In genomic region chr8:48098081-48098639, GRCm38 (mm10) we compare ENCODE assay signal across 10 mouse cellular contexts. TPM values are rescaled to one million over a fixed set of nuclear protein-coding genes. Genes with fewer than 3 reads are reported as not detected.
DNase-seq lines count a peak whose midpoint lies in the region; ATAC-seq and TF ChIP-seq lines count a peak whose summit lies in the region.
"Had no signal": no experiment of that assay in that cellular context is flagged by ENCODE, and none has a peak within 500 bp of the region (broad histone marks: within the 10 kb centered on the region; RNA-seq: fewer than 3 reads in every experiment).

No protein-coding gene starts in this region.

- no peaks in the 10 kb centered on the region for H3K9me3 ChIP-seq in heart, embryonic 11.5 days (replicated peaks; ENCODE audit: control insufficient read depth, low read length)
- 0 out of 2 replicates have a peak, but pooled peaks cover 3% of the 10 kb centered on the region for H3K9me3 ChIP-seq in heart, embryonic 12.5 days (replicated peaks)
- no peaks in the 10 kb centered on the region for H3K9me3 ChIP-seq in forebrain, embryonic 10.5 days
- H3K9me3 ChIP-seq in limb, embryonic 15.5 days: no peaks in the 10 kb centered on the region
- H3K9me3 ChIP-seq: liver, embryonic 15.5 days had no signal

- DNase-seq in MN1 (ENCODE audit: low spot score): peak; percentile 36
- DNase-seq in forebrain, embryonic 10.5 days (ENCODE audit: extremely low spot score, low spot score): no peak
- DNase-seq in cerebellum, adult 2 months: no peak

- H3K27ac ChIP-seq in heart, embryonic 11.5 days (ENCODE audit: low read depth, low read length): no peak overlapping the region
- no peak overlapping the region for H3K27ac ChIP-seq in heart, embryonic 12.5 days (ENCODE audit: poor library complexity, severe bottlenecking)
- 0 out of 2 replicates have a peak overlapping the region, but pooled peaks have one; percentile 25 for H3K27ac ChIP-seq in forebrain, embryonic 10.5 days
- H3K27ac ChIP-seq in limb, embryonic 15.5 days: no peak overlapping the region
- no peak overlapping the region for H3K27ac ChIP-seq in cerebellum, adult 2 months (ENCODE audit: insufficient read depth, low read length)
- H3K27ac ChIP-seq: liver, embryonic 15.5 days had no signal

- no peak overlapping the region for H3K9ac ChIP-seq in heart, embryonic 11.5 days (ENCODE audit: low read depth, low read length)
- H3K9ac ChIP-seq in heart, embryonic 12.5 days: no peak overlapping the region
- H3K9ac ChIP-seq in limb, embryonic 15.5 days: no peak overlapping the region
- H3K9ac ChIP-seq: liver, embryonic 15.5 days had no signal

- H3K36me3 ChIP-seq in heart, embryonic 11.5 days (ENCODE audit: control insufficient read depth, insufficient read depth, low read length): no peaks in the 10 kb centered on the region
- no peaks in the 10 kb centered on the region for H3K36me3 ChIP-seq in heart, embryonic 12.5 days
- no peaks in the 10 kb centered on the region for H3K36me3 ChIP-seq in forebrain, embryonic 10.5 days (replicated peaks)
- H3K36me3 ChIP-seq in limb, embryonic 15.5 days: no peaks in the 10 kb centered on the region
- H3K36me3 ChIP-seq: liver, embryonic 15.5 days had no signal

- no peak for ATAC-seq in heart, embryonic 11.5 days (replicated peaks; ENCODE audit: insufficient number of reproducible peaks, low FRiP score, low TSS enrichment)
- no peak for ATAC-seq in heart, embryonic 12.5 days (ENCODE audit: insufficient number of reproducible peaks, low FRiP score)
- ATAC-seq in limb, embryonic 15.5 days (ENCODE audit: insufficient number of reproducible peaks, low FRiP score, low TSS enrichment, low read depth): no peak
- no peak for ATAC-seq in activated CD4-positive, CD25-positive, alpha-beta regulatory T cell, adult 4 months
- ATAC-seq in erythroid progenitor cell, adult 5-6 weeks (replicated peaks; ENCODE audit: low FRiP score, poor library complexity, severe bottlenecking): no peak

- H3K4me2 ChIP-seq in heart, embryonic 11.5 days: peak overlapping the region; percentile 57
- H3K4me2 ChIP-seq in heart, embryonic 12.5 days: no peak overlapping the region
- peak overlapping the region; percentile 58 for H3K4me2 ChIP-seq in limb, embryonic 15.5 days

- no peaks in the 10 kb centered on the region for H3K27me3 ChIP-seq in heart, embryonic 11.5 days (ENCODE audit: control insufficient read depth, insufficient read depth, low read length)
- no peaks in the 10 kb centered on the region; the same call in 1 of the 2 replicates for H3K27me3 ChIP-seq in heart, embryonic 12.5 days (replicated peaks)
- H3K27me3 ChIP-seq in forebrain, embryonic 10.5 days (ENCODE audit: poor library complexity, severe bottlenecking): peaks cover 29% of the 10 kb centered on the region
- H3K27me3 ChIP-seq in limb, embryonic 15.5 days: no peaks in the 10 kb centered on the region
- no peaks in the 10 kb centered on the region; the same call in 1 of the 2 replicates for H3K27me3 ChIP-seq in cerebellum, adult 2 months (ENCODE audit: control insufficient read depth, insufficient read depth, low read length)
- H3K27me3 ChIP-seq: CH12.LX; liver, embryonic 15.5 days had no signal

- H3K4me1 ChIP-seq in heart, embryonic 11.5 days (ENCODE audit: control insufficient read depth, insufficient read depth, low read length): no peaks in the 10 kb centered on the region
- H3K4me1 ChIP-seq in heart, embryonic 12.5 days (replicated peaks): peaks cover 4% of the 10 kb centered on the region; the same call in 1 of the 2 replicates
- H3K4me1 ChIP-seq in forebrain, embryonic 10.5 days: peaks cover 16% of the 10 kb centered on the region
- peaks cover 18% of the 10 kb centered on the region for H3K4me1 ChIP-seq in limb, embryonic 15.5 days
- no peaks in the 10 kb centered on the region for H3K4me1 ChIP-seq in cerebellum, adult 2 months (ENCODE audit: control insufficient read depth, insufficient read depth, low read length)
- H3K4me1 ChIP-seq: liver, embryonic 15.5 days had no signal

- no peak for TF ChIP-seq CTCF in cerebellum, adult 2 months (IDR thresholded peaks at IDR 0.05; ENCODE audit: borderline replicate concordance, insufficient read depth, low read depth, low read length)

- WGBS in heart, embryonic 11.5 days (ENCODE audit: insufficient replicate concordance): 69% methylated on average over 13 of the region's 13 CpGs
- 73% methylated on average over 13 of the region's 13 CpGs for WGBS in heart, embryonic 12.5 days
- WGBS in forebrain, embryonic 10.5 days: 76% methylated on average over 13 of the region's 13 CpGs
- WGBS in limb, embryonic 15.5 days: 66% methylated on average over 13 of the region's 13 CpGs
- 68% methylated on average over 13 of the region's 13 CpGs for WGBS in cerebellum, adult 2 months

- no peak overlapping the region for H3K4me3 ChIP-seq in heart, embryonic 11.5 days (ENCODE audit: low read depth, low read length)
- no peak overlapping the region for H3K4me3 ChIP-seq in heart, embryonic 12.5 days
- H3K4me3 ChIP-seq in forebrain, embryonic 10.5 days: peak overlapping the region; percentile 38; the same call in 1 of the 2 replicates
- H3K4me3 ChIP-seq in limb, embryonic 15.5 days: peak overlapping the region; percentile 37
- H3K4me3 ChIP-seq in cerebellum, adult 2 months (replicated peaks; ENCODE audit: insufficient read depth, low read depth, low read length): no peak overlapping the region
- H3K4me3 ChIP-seq: liver, embryonic 15.5 days had no signal

- no peak for TF ChIP-seq POLR2A in cerebellum, adult 2 months (IDR thresholded peaks at IDR 0.05; ENCODE audit: borderline replicate concordance, insufficient read depth, low read length)

RNA-seq across cellular contexts. Expression of gene Dctd, which starts 0.7 kb away (rescaled TPM):
- 43.3 and 47.0 TPM in 2 replicates for polyA plus RNA-seq in heart, embryonic 11.5 days (2014; fragmentation: Nextera tagmentation; extraction: Ambion mirVana)
- polyA plus RNA-seq in heart, embryonic 12.5 days (2016; fragmentation: Nextera tagmentation; extraction: Ambion mirVana): 35.5 and 36.6 TPM in 2 replicates
- polyA plus RNA-seq in forebrain, embryonic 10.5 days (2016; fragmentation: Nextera tagmentation; extraction: Ambion mirVana): 50.0 and 51.5 TPM in 2 replicates
- polyA plus RNA-seq in limb, embryonic 15.5 days (2015; fragmentation: Nextera tagmentation; extraction: Ambion mirVana): 28.2 and 30.0 TPM in 2 replicates
- polyA plus RNA-seq in activated CD4-positive, CD25-positive, alpha-beta regulatory T cell, adult 4 months (2017; shearing (Covaris generic)): 1 to 10 TPM; 6.3 TPM
- polyA plus RNA-seq in cerebellum, adult 2 months (2012; rRNA removed): 5.9 and 7.4 TPM in 2 replicates
- 1.3 and 10.1 TPM in 2 replicates for total RNA-seq in erythroid progenitor cell, adult 5-6 weeks (2015; ENCODE audit: low replicate concordance)
- total RNA-seq in erythroid progenitor cell, adult 5-6 weeks (2017; ENCODE audit: low replicate concordance): 2.3 and 4.7 TPM in 2 replicates

Comparison
In these comparisons a context has a peak if more than half of its experiments do, and no peak if none do; other contexts are left out.
1. H3K4me3 ChIP-seq: peak in forebrain, embryonic 10.5 days (single experiment) and limb, embryonic 15.5 days (single experiment); none in heart, embryonic 11.5 days (single experiment), heart, embryonic 12.5 days (single experiment) and cerebellum, adult 2 months (single experiment).